ENCODE assay signal across 8 mouse cellular contexts in the genomic region with DNA sequence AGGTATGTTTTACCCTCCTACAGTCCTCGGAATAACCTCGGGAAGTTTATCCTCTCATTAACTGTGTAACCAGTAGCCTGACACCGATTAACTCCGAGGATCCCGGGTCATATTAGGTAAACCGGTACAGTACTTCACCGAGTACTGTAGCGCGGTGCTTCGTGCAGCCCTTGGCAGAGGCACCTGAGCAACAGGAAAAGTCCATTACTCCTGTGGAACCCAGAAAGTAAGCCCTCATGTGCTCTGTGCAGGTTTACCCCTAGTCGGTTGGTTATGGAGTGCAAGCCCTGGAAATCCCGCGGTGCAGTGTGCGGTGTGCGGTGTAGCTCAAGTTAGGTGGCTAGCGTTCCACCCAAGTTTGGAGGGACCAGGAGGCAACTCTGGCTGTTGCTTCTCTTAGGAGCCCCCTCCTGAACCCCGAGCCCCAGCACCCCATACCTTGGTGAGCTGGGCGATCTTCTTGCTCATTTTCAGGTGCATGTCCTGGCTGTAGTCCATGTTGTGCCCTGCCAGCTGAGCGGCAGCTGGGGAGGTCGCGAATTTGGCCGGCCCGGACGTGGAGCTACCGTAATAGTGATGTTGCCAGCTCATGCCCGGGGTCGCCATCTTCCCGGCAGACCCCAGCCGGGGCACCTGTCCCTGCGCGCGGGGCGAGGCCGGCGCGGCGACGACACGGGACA. TPM values are rescaled to one million over a fixed set of nuclear protein-coding genes. Genes with fewer than 3 reads are reported as not detected.
DNase-seq lines count a peak whose midpoint lies in the region; ATAC-seq and TF ChIP-seq lines count a peak whose summit lies in the region.

No protein-coding gene starts in this region.

- peak overlapping the region; percentile 84 for H3K9ac ChIP-seq in hindbrain, postnatal 0 days (replicated peaks; ENCODE audit: low read length)
- peak overlapping the region; percentile 40 for H3K9ac ChIP-seq in liver, embryonic 13.5 days

- peak overlapping the region; percentile 90 for H3K4me2 ChIP-seq in hindbrain, postnatal 0 days (ENCODE audit: low read depth, low read length)
- peak overlapping the region; percentile 70 for H3K4me2 ChIP-seq in liver, embryonic 13.5 days

- H3K9me3 ChIP-seq in hindbrain, postnatal 0 days (ENCODE audit: low read length) = no peaks in the 10 kb centered on the region
- peaks cover 5% of the 10 kb centered on the region; the same call in 1 of the 2 replicates for H3K9me3 ChIP-seq in liver, embryonic 13.5 days (replicated peaks)

- H3K27me3 ChIP-seq in hindbrain, postnatal 0 days (ENCODE audit: insufficient read depth, low read length) = no peaks in the 10 kb centered on the region
- H3K27me3 ChIP-seq in liver, embryonic 13.5 days = peaks cover 41% of the 10 kb centered on the region

- H3K4me1 ChIP-seq in embryonic fibroblast, embryonic 13.5 days (ENCODE audit: control insufficient read depth, insufficient read depth, low read length) = no peaks in the 10 kb centered on the region
- peaks cover 11% of the 10 kb centered on the region; the same call in 1 of the 2 replicates for H3K4me1 ChIP-seq in hindbrain, postnatal 0 days (ENCODE audit: insufficient read depth, low read length)
- H3K4me1 ChIP-seq in liver, embryonic 13.5 days (replicated peaks) = no peaks in the 10 kb centered on the region

- intact Hi-C loops in left cerebral cortex, adult 2 months (cut with DNase I) = loop anchor here (5.0 kb wide), 1 partner anchor 108 kb away; no protein-coding TSS in a partner anchor
- intact Hi-C loops in left cerebral cortex, postnatal 10 days (cut with DNase I) = no loop called here

- peak overlapping the region; percentile 82 for H3K4me3 ChIP-seq in left cerebral cortex, adult 2 months
- peak overlapping the region; percentile 52 for H3K4me3 ChIP-seq in embryonic fibroblast, embryonic 13.5 days (ENCODE audit: insufficient read depth, low read length)
- peak overlapping the region; percentile 87 for H3K4me3 ChIP-seq in hindbrain, postnatal 0 days (ENCODE audit: low read length)
- peak overlapping the region; percentile 56 for H3K4me3 ChIP-seq in liver, embryonic 13.5 days (replicated peaks)

- WGBS in hindbrain, postnatal 0 days = 8% methylated on average over 39 of the region's 39 CpGs
- WGBS in liver, embryonic 13.5 days (ENCODE audit: insufficient replicate concordance) = 11% methylated on average over 39 of the region's 39 CpGs

- peak; percentile 41 for ATAC-seq in hindbrain, postnatal 0 days
- ATAC-seq in liver, embryonic 13.5 days (ENCODE audit: low read depth) = no peak

- no peak for TF ChIP-seq CTCF in left cerebral cortex, adult 2 months (IDR thresholded peaks at IDR 0.05)
- TF ChIP-seq CTCF in embryonic fibroblast, embryonic 13.5 days (IDR thresholded peaks at IDR 0.05; ENCODE audit: borderline replicate concordance, insufficient read depth, low read length) = no peak
- TF ChIP-seq CTCF in hindbrain, postnatal 0 days (IDR thresholded peaks at IDR 0.05; ENCODE audit: low read depth) = no peak

- no peaks in the 10 kb centered on the region for H3K36me3 ChIP-seq in hindbrain, postnatal 0 days (ENCODE audit: insufficient read depth, low read length)
- no peaks in the 10 kb centered on the region for H3K36me3 ChIP-seq in liver, embryonic 13.5 days

- DNase-seq in left cerebral cortex, adult 2 months (ENCODE audit: extremely low spot score in 1 of 2, low spot score in 2 of 2) = peak in 1 of 2 experiments; percentile 17
- DNase-seq in left cerebral cortex, postnatal 10 days (ENCODE audit: extremely low spot score in 1 of 2, low spot score in 2 of 2) = no peak
- peak; percentile 39 for DNase-seq in ZHBTc4 (ENCODE audit: low read depth, low spot score)
- DNase-seq in hindbrain, postnatal 0 days (ENCODE audit: low spot score) = peak; percentile 43
- DNase-seq in liver, embryonic 13.5 days = no peak
- peak; percentile 20 for DNase-seq in right cerebral cortex, postnatal 14 days
- no peak for DNase-seq in T-cell, adult 2 months (ENCODE audit: low spot score)

- no peak for TF ChIP-seq POLR2A in embryonic fibroblast, embryonic 13.5 days (IDR thresholded peaks at IDR 0.05; ENCODE audit: low read depth, low read length)

- peak overlapping the region; percentile 59 for H3K27ac ChIP-seq in left cerebral cortex, adult 2 months
- H3K27ac ChIP-seq in embryonic fibroblast, embryonic 13.5 days (ENCODE audit: insufficient read depth, low read length) = no peak overlapping the region
- peak overlapping the region; percentile 79 for H3K27ac ChIP-seq in hindbrain, postnatal 0 days
- no peak overlapping the region for H3K27ac ChIP-seq in liver, embryonic 13.5 days

RNA-seq across cellular contexts. Expression of a gene that starts 0.5 kb away (rescaled TPM):
- 10 to 100 TPM; 26.3 to 31.8 TPM for total RNA-seq in left cerebral cortex, adult 2 months (2021)
- 10 to 100 TPM; 24.5 to 27.5 TPM for total RNA-seq in left cerebral cortex, postnatal 10 days (2021)
- 2.2 and 3.8 TPM in 2 replicates for polyA plus RNA-seq in embryonic fibroblast, embryonic 13.5 days (2011; ENCODE audit: insufficient read length, low read depth, missing spikeins)
- total RNA-seq in hindbrain, postnatal 0 days (2014; rRNA removed) = 11.6 and 23.4 TPM in 2 replicates
- 14.6 and 15.2 TPM in 2 replicates for polyA plus RNA-seq in hindbrain, postnatal 0 days (2015; fragmentation: Nextera tagmentation; extraction: Ambion mirVana)
- 0.36 and 0.46 TPM in 2 replicates for polyA plus RNA-seq in liver, embryonic 13.5 days (2015; fragmentation: Nextera tagmentation; extraction: Ambion mirVana)

Comparison
In these comparisons a context has a peak if more than half of its experiments do, and no peak if none do; other contexts are left out.
1. DNase-seq: peak in ZHBTc4 (single experiment), hindbrain, postnatal 0 days (single experiment) and right cerebral cortex, postnatal 14 days (single experiment); none in left cerebral cortex, postnatal 10 days (0 of 2), liver, embryonic 13.5 days (single experiment) and T-cell, adult 2 months (single experiment).
2. H3K27ac ChIP-seq: peak in left cerebral cortex, adult 2 months (single experiment) and hindbrain, postnatal 0 days (single experiment); none in embryonic fibroblast, embryonic 13.5 days (single experiment) and liver, embryonic 13.5 days (single experiment).
3. Peak in every context shown above with its lines, with median percentiles within 50 percentile points of each other: H3K4me3 ChIP-seq.